Mouse (Mus musculus): ENCODE results near the gene 9930104L06Rik.

The 9930104L06Rik gene

GRCm38 (mm10) chr4:124960940-124961339 lies 24.1 kb downstream of the 9930104L06Rik start:
- DNase-seq (ENCODE audit: low spot score) = no peak

GRCm38 (mm10) chr4:124962576-124962975 lies 25.7 kb downstream of the 9930104L06Rik start:
- DNase-seq (ENCODE audit: low spot score) = no peak

- DNase-seq (ENCODE audit: low spot score) = no peak
These were observed 28.2 kb downstream of the 9930104L06Rik start for GRCm38 (mm10) chr4:124964912-124965599.

- DNase-seq (ENCODE audit: low spot score) = no peak
These were observed 31.9 kb downstream of the 9930104L06Rik start for GRCm38 (mm10) chr4:124968711-124969110.

- DNase-seq (ENCODE audit: low spot score) = no peak
These were observed 32.5 kb downstream of the 9930104L06Rik start for GRCm38 (mm10) chr4:124969219-124969848.

- DNase-seq (ENCODE audit: low spot score) = no peak
These were observed 33.3 kb downstream of the 9930104L06Rik start for GRCm38 (mm10) chr4:124970194-124970593.

DNA sequence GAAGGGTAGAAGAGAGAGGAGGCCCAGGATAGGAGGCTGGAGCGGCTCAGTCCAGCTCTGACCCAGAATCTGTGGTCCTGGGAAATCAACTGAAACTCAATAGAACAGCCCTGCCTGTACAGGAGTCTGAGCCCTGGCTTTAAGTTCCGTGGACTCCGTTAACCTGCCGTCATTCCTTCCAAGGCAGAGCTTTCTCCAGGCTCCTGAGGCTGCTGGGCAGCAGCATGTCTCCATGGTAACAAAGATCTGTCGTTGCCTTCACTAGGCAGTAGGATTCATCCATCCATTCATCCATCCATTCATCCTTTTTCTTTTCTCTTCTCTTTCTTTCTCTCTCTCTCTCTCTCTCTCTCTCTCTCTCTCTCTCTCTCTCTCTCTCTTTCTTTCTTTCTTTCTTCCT lies 33.8 kb downstream of the 9930104L06Rik start:
- no peak for DNase-seq (ENCODE audit: low spot score)

- DNase-seq (ENCODE audit: low spot score) = no peak
These were observed 34.2 kb downstream of the 9930104L06Rik start for GRCm38 (mm10) chr4:124971094-124971493.

GRCm38 (mm10) chr4:124972316-124972715 lies 35.5 kb downstream of the 9930104L06Rik start:
- DNase-seq (ENCODE audit: low spot score) = no peak

DNA sequence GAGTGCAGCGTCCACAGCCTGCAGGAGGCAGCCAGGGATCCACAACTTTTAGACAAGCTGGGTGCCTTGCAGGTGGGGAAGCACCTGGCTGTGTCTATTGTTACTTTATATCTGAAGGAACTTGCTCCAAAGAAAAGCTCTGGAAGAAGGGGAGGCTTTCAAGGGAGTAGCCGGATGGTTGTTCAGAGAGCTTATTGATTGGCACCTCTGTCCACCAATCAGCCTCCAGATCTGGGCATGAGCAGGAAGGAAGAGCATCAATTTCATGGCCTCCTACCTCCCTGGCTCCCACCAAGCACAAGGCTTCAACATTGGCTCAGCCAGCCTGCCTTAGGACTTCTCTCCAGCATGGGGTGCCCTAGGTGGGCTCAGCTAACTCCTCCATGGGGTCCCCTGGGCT lies 36.4 kb downstream of the 9930104L06Rik start:
- no peak for DNase-seq (ENCODE audit: low spot score)

- no peak for DNase-seq (ENCODE audit: low spot score)
These were observed 41.4 kb downstream of the 9930104L06Rik start for GRCm38 (mm10) chr4:124978201-124978600.

DNA sequence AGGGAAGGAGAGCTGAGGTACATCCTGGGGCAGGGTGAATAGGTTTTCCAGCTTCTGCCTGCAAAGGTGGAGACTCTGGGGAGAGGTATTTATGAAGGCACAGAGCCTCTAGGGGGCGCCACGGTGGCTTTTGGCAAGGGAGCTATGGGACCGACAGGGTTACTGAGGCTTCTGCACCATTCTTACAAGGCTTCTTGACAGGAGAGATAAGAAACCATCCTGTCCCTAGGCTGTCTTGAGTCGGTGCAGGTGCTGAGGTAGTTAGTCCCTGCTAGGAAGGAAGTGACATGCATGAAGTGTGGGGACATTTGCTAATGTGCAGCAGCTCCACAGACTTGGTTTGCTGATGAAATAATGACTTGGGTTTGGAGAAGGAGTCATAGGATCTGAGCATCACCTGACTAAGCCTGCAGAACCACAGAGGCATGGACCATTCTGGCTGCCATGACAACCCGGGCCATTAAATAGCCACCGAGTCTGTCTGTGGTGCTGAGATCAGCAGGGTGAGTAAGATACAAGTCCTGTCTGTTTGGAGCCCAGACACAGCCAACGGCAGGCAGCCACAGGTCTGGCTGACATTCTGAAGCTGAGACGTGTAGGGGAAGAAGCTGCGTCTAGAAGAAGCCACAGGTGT lies 47.2 kb downstream of the 9930104L06Rik start:
- DNase-seq (ENCODE audit: low spot score) = peak; percentile 65

GRCm38 (mm10) chr4:124984871-124985670 lies 48.2 kb downstream of the 9930104L06Rik start:
- DNase-seq (ENCODE audit: low spot score) = no peak

- peak; percentile 67 for DNase-seq (ENCODE audit: low spot score)
These were observed 49.1 kb downstream of the 9930104L06Rik start, which contains the start of gene Rspo1 for GRCm38 (mm10) chr4:124985671-124986602. Rspo1 (plus strand) TSS chr4:124986430.

DNA sequence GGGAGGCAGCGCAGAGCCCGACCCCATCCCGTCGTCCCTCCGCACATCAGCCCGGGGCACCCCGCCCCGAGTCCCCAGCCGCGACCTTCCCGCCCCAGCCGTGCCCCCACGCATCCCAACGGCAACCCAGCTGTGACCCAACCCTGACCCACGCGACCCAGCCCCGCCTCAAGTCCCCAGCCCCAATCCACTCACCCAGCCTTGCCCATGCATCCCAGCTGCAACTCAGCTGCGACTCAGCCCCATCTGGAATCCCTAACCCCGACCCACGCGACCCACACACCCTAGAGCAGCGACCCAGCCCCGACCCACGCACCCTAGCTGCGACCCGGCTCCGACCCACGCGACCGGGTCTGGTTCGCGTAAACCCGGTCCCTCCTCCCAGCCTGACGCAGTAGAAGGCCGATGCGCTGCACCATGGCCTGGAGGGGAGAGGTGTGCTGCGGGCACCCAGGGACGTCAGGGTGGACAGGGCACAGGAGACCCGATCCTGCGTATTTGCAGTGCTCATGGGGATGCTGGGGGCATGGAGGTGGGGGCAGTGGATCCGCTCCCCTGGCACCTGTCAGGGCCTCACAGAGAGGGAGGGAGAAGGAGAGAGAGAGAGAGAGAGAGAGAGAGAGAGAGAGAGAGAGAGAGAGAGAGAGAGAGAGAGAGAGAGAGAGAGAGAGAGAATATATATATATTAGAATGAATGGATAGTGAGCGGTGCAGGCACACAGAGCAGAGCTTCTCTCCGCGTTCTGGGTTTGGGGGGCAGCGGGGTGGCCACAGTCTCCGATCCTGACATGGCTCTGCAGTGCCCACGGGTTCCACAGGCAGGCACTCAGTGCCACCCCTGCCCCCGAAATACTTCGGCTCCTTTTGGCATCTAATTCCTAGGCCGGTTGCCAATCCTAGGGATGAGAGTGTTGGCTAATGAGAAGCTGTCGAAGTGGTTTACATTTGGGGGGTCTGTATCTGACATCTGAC lies 50.2 kb downstream of the 9930104L06Rik start:
- no peak for DNase-seq (ENCODE audit: low spot score)

DNA sequence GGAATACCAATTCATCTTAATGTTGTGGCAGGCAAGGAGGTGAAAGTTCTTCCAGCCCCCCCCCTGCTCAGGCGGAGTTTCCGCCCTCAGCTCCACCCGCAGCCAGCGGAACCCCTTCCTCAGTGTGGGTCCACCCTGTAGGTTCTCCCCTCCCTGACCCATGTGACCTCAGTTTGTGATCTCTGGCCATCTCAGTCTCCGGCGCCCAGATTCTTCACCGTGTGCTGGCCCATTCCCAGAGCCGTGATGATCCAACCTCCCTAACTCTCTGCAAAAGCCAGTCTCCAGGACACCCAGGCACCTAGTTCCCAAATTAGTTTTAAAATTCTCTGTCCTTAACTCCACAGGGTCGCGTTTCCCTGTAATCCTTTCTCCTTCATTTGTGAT lies 50.9 kb downstream of the 9930104L06Rik start:
- no peak for DNase-seq (ENCODE audit: low spot score)

DNA sequence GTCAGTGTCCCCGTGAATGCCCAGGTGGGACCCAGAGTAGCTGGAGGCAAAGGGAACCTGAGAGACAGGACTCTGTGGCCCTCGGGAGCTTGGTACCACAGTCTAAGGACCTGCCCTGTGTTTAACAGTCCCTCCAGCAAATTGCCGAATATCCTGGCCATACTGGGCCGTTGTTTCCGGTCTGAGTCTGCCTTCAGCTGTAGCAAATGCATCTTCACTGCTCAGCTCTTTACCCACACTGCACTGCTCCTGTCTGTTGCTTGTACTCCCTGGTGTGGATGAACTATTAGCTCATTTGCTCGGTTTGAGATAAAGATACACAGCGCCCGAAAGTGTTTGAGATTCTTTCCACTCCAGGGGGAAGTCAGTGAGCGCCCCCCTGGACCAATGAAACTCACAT lies 51.5 kb downstream of the 9930104L06Rik start:
- DNase-seq (ENCODE audit: low spot score) = no peak

GRCm38 (mm10) chr4:124989787-124990253 lies 53.0 kb downstream of the 9930104L06Rik start:
- DNase-seq (ENCODE audit: low spot score) = no peak

DNA sequence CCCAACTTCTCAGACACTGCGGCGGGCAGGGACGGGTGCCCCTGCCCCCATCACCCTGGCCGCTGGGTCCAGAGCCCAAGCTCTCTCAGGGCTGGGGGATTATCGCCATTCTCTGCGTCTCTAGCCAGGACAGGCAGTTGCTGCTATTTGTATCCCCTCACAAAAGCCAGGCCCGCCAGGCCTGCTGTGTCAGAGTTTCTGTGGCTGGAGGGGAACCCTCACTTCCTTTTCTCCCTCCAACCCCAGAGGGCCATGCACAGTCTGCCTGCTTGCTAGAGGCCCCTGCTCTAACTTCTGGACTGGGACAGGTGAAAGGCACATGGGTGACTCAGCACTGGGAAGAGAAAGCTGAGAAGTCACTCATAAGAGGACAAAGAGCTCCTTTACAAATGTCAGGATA lies 53.5 kb downstream of the 9930104L06Rik start:
- DNase-seq (ENCODE audit: low spot score) = no peak

Measured in testis, postnatal 10 days (tissue).